ENCODE assay signal across 9 mouse cellular contexts in the genomic region with DNA sequence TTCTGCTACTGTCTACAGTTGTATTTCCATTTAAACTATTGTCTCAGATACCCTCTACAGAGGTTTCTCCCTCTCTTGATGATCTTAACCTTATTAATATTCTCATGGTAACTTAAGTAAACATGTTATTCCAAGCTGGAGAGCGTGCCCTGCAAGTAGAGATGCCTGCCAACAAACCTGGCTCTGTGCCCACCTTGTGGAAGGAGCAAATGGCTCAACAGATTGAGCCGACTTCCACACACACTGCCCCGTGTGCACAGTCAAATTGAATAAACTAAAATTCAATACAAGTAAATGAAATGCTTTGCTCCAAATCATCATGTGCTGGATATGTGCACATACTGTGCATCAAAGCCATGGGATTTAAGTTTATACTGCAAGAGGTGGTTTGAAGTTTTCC. TPM values are rescaled to one million over a fixed set of nuclear protein-coding genes. Genes with fewer than 3 reads are reported as not detected.
A peak's percentile ranks its signal among the peaks of the same experiment; 100 is the strongest.
DNase-seq lines count a peak whose midpoint lies in the region; ATAC-seq lines count a peak whose summit lies in the region.
"Had no signal": no experiment of that assay in that cellular context is flagged by ENCODE, and none has a peak within 500 bp of the region (broad histone marks: within the 10 kb centered on the region; RNA-seq: fewer than 3 reads in every experiment).

No protein-coding gene starts in this region.

- no peak overlapping the region for H3K4me2 ChIP-seq in kidney, embryonic 15.5 days
- H3K4me2 ChIP-seq: neural tube, embryonic 13.5 days had no signal

- H3K4me3 ChIP-seq in kidney, embryonic 15.5 days (replicated peaks), result no peak overlapping the region
- H3K4me3 ChIP-seq: neural tube, embryonic 13.5 days had no signal

- H3K36me3 ChIP-seq in kidney, embryonic 15.5 days, result no peaks in the 10 kb centered on the region
- H3K36me3 ChIP-seq: neural tube, embryonic 13.5 days had no signal

- H3K27me3 ChIP-seq in kidney, embryonic 15.5 days, result no peaks in the 10 kb centered on the region
- H3K27me3 ChIP-seq: neural tube, embryonic 13.5 days had no signal

- H3K9ac ChIP-seq in kidney, embryonic 15.5 days, result no peak overlapping the region
- H3K9ac ChIP-seq: neural tube, embryonic 13.5 days had no signal

- H3K9me3 ChIP-seq in kidney, embryonic 15.5 days (replicated peaks), result no peaks in the 10 kb centered on the region
- H3K9me3 ChIP-seq: neural tube, embryonic 13.5 days had no signal

- ATAC-seq in kidney, embryonic 15.5 days (replicated peaks; ENCODE audit: low FRiP score), result no peak
- ATAC-seq in inflammation-experienced regulatory T-cells, adult 6 months, result no peak

- no peaks in the 10 kb centered on the region for H3K4me1 ChIP-seq in kidney, embryonic 15.5 days
- H3K4me1 ChIP-seq: neural tube, embryonic 13.5 days had no signal

- H3K27ac ChIP-seq in kidney, embryonic 15.5 days, result no peak overlapping the region
- H3K27ac ChIP-seq: neural tube, embryonic 13.5 days had no signal

- peak; percentile 65 for DNase-seq in kidney, adult 18-20 months
- peak; percentile 95 for DNase-seq in brain, adult 2 months (ENCODE audit: low read depth, low spot score)
- DNase-seq in gastrocnemius, adult 18-20 months (ENCODE audit: low spot score), result peak; percentile 54
- DNase-seq in layer of hippocampus, postnatal 10 days (ENCODE audit: low spot score in 2 of 2), result peak; percentile 90 to 92
- DNase-seq in ovary, postnatal 14 days (ENCODE audit: low spot score), result peak; percentile 47
- DNase-seq in natural killer cell, adult 2 months (ENCODE audit: low spot score in 2 of 2), result no peak

- 54% methylated on average over 3 of the region's 3 CpGs for WGBS in kidney, embryonic 15.5 days

RNA-seq across cellular contexts. Expression of gene Klrg1, which starts 14.1 kb away (rescaled TPM):
- polyA plus RNA-seq in kidney, embryonic 15.5 days (2015; fragmentation: Nextera tagmentation; extraction: Ambion mirVana), result not detected in 2 replicates
- not detected for total RNA-seq in gastrocnemius, adult 18-20 months (2021)
- 1 to 10 TPM in 1 of 2 experiments, under 1 TPM in 1; 0.59 to 1.2 TPM for total RNA-seq in layer of hippocampus, postnatal 10 days (2021)
- polyA plus RNA-seq in inflammation-experienced regulatory T-cells, adult 6 months (2017; shearing (Covaris generic)), result 10 to 100 TPM; 31.8 to 88.8 (median 33.5) TPM

RNA-seq across cellular contexts. Expression of gene M6pr, which starts 40.0 kb away (rescaled TPM):
- 113 and 116 TPM in 2 replicates for polyA plus RNA-seq in kidney, embryonic 15.5 days (2015; fragmentation: Nextera tagmentation; extraction: Ambion mirVana)
- total RNA-seq in gastrocnemius, adult 18-20 months (2021), result 10 to 100 TPM; 21.5 to 23.1 TPM
- 10 to 100 TPM; 46.4 to 47.0 TPM for total RNA-seq in layer of hippocampus, postnatal 10 days (2021)
- 100 to 1,000 TPM; 251 to 357 (median 252) TPM for polyA plus RNA-seq in inflammation-experienced regulatory T-cells, adult 6 months (2017; shearing (Covaris generic))

Comparison
In these comparisons a context has a peak if more than half of its experiments do, and no peak if none do; other contexts are left out.
1. DNase-seq: peak in kidney, adult 18-20 months (single experiment), brain, adult 2 months (single experiment), gastrocnemius, adult 18-20 months (single experiment), layer of hippocampus, postnatal 10 days (2 of 2) and ovary, postnatal 14 days (single experiment); none in natural killer cell, adult 2 months (0 of 2).